Mouse (Mus musculus): ENCODE data around the gene Dcp1b.

- TF ChIP-seq CTCF (IDR thresholded peaks at IDR 0.05; ENCODE audit: extremely low read depth, insufficient read length, insufficient replicate concordance, low read depth, low read length), result no peak
- TF ChIP-seq POLR2A (IDR thresholded peaks at IDR 0.05; ENCODE audit: low read depth, low read length), result no peak
Measured at GRCm38 (mm10) chr6:119183781-119184180, 8.7 kb downstream of the Dcp1b start.
